Mouse (Mus musculus) midbrain, embryonic 13.5 days (tissue): ENCODE results near the gene Olfr986. TPM values are rescaled to one million over a fixed set of nuclear protein-coding genes. Genes with fewer than 3 reads are reported as not detected.
"Not testable (repeated sequence)": the region's sequence is repeated elsewhere in the genome, so short reads cannot be mapped to it uniquely, and the experiment has no call there.

ENCODE experiments used
- ATAC-seq: fragments of 200-750 bp; cut with Nextera tagmentation; 2 replicates; pipeline ENCODE4 v1.8.0; 2017; ENCODE audit warnings: mild to moderate bottlenecking, moderate TSS enrichment, moderate library complexity
- H3K27ac ChIP-seq: fragments of 300-500 bp; sonication (generic); 2 replicates; pipeline ENCODE4 v1.5.1; 2015; ENCODE audit warnings: inconsistent platforms, mild to moderate bottlenecking, moderate library complexity
- H3K27me3 ChIP-seq: fragments of 300-500 bp; sonication (generic); 2 replicates; pipeline ENCODE4 v1.6.1; 2015; ENCODE audit warnings: mild to moderate bottlenecking, inconsistent platforms
- H3K36me3 ChIP-seq: fragments of 300-500 bp; sonication (generic); 2 replicates; pipeline ENCODE4 v1.6.1; 2015; ENCODE audit warnings: mild to moderate bottlenecking, inconsistent platforms
- H3K4me1 ChIP-seq: fragments of 300-500 bp; sonication (generic); replicated peaks from 2 replicates; pipeline ENCODE4 v1.6.1; 2015; ENCODE audit warnings: inconsistent platforms
- H3K4me2 ChIP-seq: fragments of 300-500 bp; sonication (generic); replicated peaks from 2 replicates; pipeline ENCODE4 v1.6.1; 2015; ENCODE audit warnings: moderate library complexity, mild to moderate bottlenecking, inconsistent platforms
- H3K4me3 ChIP-seq: fragments of 300-500 bp; sonication (generic); replicated peaks from 2 replicates; pipeline ENCODE4 v1.5.1; 2015; ENCODE audit warnings: mild to moderate bottlenecking, inconsistent platforms
- H3K9ac ChIP-seq: fragments of 300-500 bp; sonication (generic); replicated peaks from 2 replicates; pipeline ENCODE4 v1.6.1; 2015; ENCODE audit warnings: mild to moderate bottlenecking, inconsistent platforms
- H3K9me3 ChIP-seq: fragments of 300-500 bp; sonication (generic); 2 replicates; pipeline ENCODE4 v1.6.1; 2016; ENCODE audit warnings: mild to moderate bottlenecking, inconsistent platforms
- WGBS: fragments of 180-500 bp; shearing (Covaris S2); methylation state at CpG from one replicate; pipeline ENCODE4 v1.1.7; 2015; 5-methylcytosine and 5-hydroxymethylcytosine counted together
- polyA plus RNA-seq: library from polyadenylated mRNA; unstranded; fragments of >200 nt; fragmentation: Nextera tagmentation; extraction: Ambion mirVana; gene quantifications from 2 replicates; pipeline ENCODE4 v1.2.1, GENCODE M21; 2015

Olfr986 gene
- 0.08 TPM in 1 of 2 replicates, not detected in the other for polyA plus RNA-seq

DNA sequence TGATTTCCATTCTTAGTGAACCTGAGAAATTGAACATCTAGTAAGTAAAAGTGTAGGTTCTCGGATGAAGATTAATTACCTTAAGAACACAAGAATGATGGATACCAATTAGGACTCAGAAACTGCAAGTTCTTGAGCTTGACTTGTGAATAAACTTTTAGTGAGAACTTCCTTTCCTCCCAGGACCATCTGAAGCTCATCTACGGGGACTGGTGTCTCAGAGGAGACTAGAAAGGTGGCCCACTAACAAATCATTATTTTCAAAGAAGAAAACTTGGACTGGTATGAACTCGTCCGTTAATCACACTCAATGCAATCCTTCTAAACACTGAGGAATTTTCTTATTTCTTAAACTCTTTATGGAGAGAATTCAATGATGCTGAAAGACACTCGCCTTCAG, at the start of gene Olfr986:
TSS of gene Olfr986 (plus strand) at position 301 of the 400 bp plus-strand sequence.
- no peak within 1 kb of the TSS for H3K9ac ChIP-seq
- no peaks in the 10 kb centered on the region for H3K36me3 ChIP-seq
- no peaks in the 10 kb centered on the region for H3K9me3 ChIP-seq
- no peak within 1 kb of the TSS for H3K27ac ChIP-seq
- no peaks in the 10 kb centered on the region for H3K4me1 ChIP-seq
- WGBS: 89% methylated on average over 5 of the region's 5 CpGs
- no peak for ATAC-seq
- H3K4me3 ChIP-seq: no peak within 1 kb of the TSS
- no peaks in the 10 kb centered on the region for H3K27me3 ChIP-seq
- no peak within 1 kb of the TSS for H3K4me2 ChIP-seq

DNA sequence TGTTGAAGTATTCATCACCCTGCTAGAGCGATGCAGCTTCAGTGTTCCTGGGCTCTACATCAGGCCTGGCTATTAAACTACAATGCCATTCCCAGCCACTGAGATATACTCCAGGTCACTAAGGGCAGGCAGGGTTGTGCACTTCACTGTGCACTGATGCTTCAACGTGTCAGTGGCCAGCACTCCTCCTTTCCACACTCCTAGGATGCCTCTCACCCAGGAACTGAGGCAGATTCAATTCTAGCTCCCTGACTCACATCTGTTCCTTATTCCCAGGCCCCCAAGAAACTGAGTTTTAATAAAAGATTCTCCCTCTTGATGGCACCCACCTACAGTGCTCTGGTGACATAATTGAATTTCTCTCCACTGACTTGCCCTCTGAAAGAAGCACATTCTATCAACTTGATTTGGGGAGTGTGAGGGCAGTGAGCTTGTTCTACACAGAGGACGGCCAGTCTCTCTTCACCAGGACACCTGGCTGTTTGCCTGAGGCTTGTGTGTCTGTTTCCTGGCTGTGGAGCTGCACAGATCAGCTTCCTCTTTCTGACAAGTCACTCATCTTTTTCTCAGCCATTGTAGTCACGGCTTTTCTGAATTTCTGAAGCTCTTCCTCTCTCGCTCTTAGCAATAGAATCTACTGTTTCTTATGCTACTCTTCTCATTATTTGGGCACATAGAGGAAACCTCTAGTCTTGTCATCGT, 43.6 kb upstream of the Olfr986 start:
- ATAC-seq: no peak
- 83% methylated on average over 6 of the region's 6 CpGs for WGBS
- Histone ChIP-seq H3K9me3 (no peaks in the 10 kb centered on the region), H3K27me3 (no peaks in the 10 kb centered on the region), H3K9ac (no peak overlapping the region), H3K27ac (no peak overlapping the region), H3K36me3 (no peaks in the 10 kb centered on the region), H3K4me2 (no peak overlapping the region), H3K4me1 (no peaks in the 10 kb centered on the region), H3K4me3 (no peak overlapping the region)

- 76% methylated on average over 4 of the region's 4 CpGs for WGBS
- Histone ChIP-seq H3K36me3 (no peaks in the 10 kb centered on the region), H3K9me3 (no peaks in the 10 kb centered on the region), H3K4me1 (no peaks in the 10 kb centered on the region), H3K4me2 (no peak overlapping the region), H3K27ac (no peak overlapping the region), H3K9ac (no peak overlapping the region), H3K27me3 (no peaks in the 10 kb centered on the region), H3K4me3 (no peak overlapping the region)
- no peak for ATAC-seq
Observed at GRCm38 (mm10) chr9:40139484-40139883, 41.2 kb upstream of the Olfr986 start.

- H3K9ac ChIP-seq: no peak overlapping the region
- H3K9me3 ChIP-seq: no peaks in the 10 kb centered on the region
- WGBS: 64% methylated on average over 1 of the region's 1 CpGs
- H3K36me3 ChIP-seq: no peaks in the 10 kb centered on the region
- no peak overlapping the region for H3K27ac ChIP-seq
- no peak overlapping the region for H3K4me2 ChIP-seq
- no peak overlapping the region for H3K4me3 ChIP-seq
- ATAC-seq: no peak
- no peaks in the 10 kb centered on the region for H3K4me1 ChIP-seq
- no peaks in the 10 kb centered on the region for H3K27me3 ChIP-seq
Observed at GRCm38 (mm10) chr9:40141544-40141943, 39.2 kb upstream of the Olfr986 start.

DNA sequence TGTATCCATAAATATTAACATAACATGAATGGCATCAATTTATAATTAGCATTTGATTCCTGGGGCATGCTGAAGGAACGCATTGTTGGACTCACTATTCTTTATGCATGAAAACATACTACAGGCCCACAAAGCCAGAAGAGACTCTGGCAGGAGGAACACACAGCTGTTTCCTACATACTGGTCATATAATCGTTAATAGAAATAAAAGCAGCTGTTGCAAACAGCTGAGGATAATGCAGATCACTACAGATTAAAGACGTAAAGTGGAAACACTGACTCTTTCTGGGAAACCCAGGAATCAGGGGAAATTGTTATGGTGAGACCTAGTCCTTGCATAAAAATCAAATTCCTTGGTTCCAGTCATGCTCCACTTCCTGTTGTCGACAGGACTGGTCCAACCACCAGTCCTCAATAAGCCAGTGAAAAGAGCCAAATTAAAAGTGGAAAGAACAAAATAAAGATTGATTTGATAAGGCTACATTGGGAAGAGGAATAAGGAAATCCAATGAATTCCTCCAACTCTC, 25.5 kb upstream of the Olfr986 start:
- Histone ChIP-seq H3K9me3 (no peaks in the 10 kb centered on the region), H3K9ac (no peak overlapping the region), H3K4me1 (no peaks in the 10 kb centered on the region), H3K27me3 (no peaks in the 10 kb centered on the region), H3K4me3 (no peak overlapping the region), H3K27ac (no peak overlapping the region), H3K36me3 (no peaks in the 10 kb centered on the region), H3K4me2 (no peak overlapping the region)
- WGBS: 76% methylated on average over 4 of the region's 4 CpGs
- ATAC-seq: no peak

DNA sequence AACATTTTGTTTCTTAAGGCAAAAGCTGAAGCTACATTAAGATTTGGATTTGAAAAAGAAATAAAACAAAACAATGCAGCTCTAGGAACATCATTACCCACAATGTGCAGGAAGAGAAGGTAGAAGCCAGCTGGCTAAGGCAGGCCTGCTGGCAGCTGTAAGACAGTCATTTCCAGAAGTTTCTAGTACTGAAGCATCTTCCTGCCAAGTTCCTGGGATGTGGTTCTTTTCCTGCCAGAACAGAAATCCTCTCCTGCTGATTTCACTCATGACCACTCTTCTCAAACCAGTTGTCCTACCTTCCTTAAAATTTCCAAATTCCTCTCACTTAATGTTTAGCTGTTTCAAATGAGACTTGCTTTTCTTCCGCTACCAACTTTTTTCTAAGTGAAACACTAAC, 14.3 kb upstream of the Olfr986 start:
- no peak for ATAC-seq
- Histone ChIP-seq H3K4me2 (no peak overlapping the region), H3K27me3 (no peaks in the 10 kb centered on the region), H3K4me3 (no peak overlapping the region), H3K27ac (no peak overlapping the region), H3K9ac (no peak overlapping the region), H3K4me1 (no peaks in the 10 kb centered on the region), H3K36me3 (no peaks in the 10 kb centered on the region), H3K9me3 (no peaks in the 10 kb centered on the region)
- WGBS: 94% methylated on average over 1 of the region's 1 CpGs

DNA sequence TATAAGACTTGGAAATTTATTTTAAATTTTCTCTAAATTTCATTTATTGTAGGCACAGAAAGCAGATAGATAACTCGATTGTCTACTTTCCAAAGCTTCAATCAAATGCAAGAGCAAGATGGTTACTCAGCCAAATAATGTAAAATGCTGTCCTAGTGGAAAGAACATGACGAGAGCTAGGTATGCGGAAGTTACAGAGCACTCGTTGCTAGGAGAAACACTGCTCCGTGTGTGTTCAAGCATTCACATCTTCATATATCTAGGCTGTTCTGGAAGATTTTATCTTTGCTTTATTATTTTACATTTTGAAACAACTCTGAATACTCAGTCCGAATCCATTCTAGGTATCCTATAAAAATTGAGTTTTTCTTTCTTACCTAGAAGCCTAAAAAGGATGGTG, 3.7 kb upstream of the Olfr986 start:
- H3K4me1 ChIP-seq: no peaks in the 10 kb centered on the region
- WGBS: 87% methylated on average over 6 of the region's 6 CpGs
- H3K27ac ChIP-seq: no peak overlapping the region
- no peaks in the 10 kb centered on the region for H3K9me3 ChIP-seq
- ATAC-seq: no peak
- no peak overlapping the region for H3K4me2 ChIP-seq
- H3K27me3 ChIP-seq: no peaks in the 10 kb centered on the region
- H3K4me3 ChIP-seq: no peak overlapping the region
- H3K36me3 ChIP-seq: no peaks in the 10 kb centered on the region
- no peak overlapping the region for H3K9ac ChIP-seq

DNA sequence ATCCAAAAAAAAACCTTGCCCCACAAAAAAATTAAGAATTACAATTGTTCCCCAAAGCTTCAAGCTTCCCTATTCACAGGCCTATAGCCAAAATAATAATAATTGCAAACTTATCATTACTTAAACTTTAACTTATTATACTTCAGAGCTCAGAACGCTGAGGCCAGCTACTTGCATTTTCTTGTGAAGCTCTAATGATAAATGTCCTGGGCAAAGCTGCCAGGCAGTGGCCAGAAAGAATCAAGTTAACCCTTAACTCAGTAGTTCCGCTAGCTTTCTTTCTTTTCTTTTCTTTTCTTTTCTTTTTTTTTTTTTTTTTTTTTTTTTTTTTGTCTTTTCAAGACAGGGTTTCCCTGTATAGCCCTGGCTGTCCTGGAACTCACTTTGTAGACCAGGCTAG, 4.4 kb downstream of the Olfr986 start:
- H3K4me3 ChIP-seq, ATAC-seq: not testable (repeated sequence)
- 93% methylated on average over 2 of the region's 2 CpGs for WGBS

GRCm38 (mm10) chr9:40191086-40191876, 10.6 kb downstream of the Olfr986 start:
- peak overlapping the region; percentile 83 for H3K4me2 ChIP-seq
- no peaks in the 10 kb centered on the region for H3K9me3 ChIP-seq
- no peaks in the 10 kb centered on the region for H3K27me3 ChIP-seq
- ATAC-seq: no peak
- H3K27ac ChIP-seq: peak overlapping the region; percentile 74
- H3K4me1 ChIP-seq: peaks cover 14% of the 10 kb centered on the region
- no peaks in the 10 kb centered on the region for H3K36me3 ChIP-seq
- H3K9ac ChIP-seq: peak overlapping the region; percentile 89; the same call in 1 of the 2 replicates
- peak overlapping the region; percentile 88 for H3K4me3 ChIP-seq
- 91% methylated on average over 8 of the region's 9 CpGs for WGBS

More for the DNA sequence above, 4.4 kb downstream of the Olfr986 start:
- not testable (repeated sequence) for H3K4me1 ChIP-seq, H3K27me3 ChIP-seq, H3K9ac ChIP-seq, H3K27ac ChIP-seq, H3K9me3 ChIP-seq, H3K4me2 ChIP-seq, H3K36me3 ChIP-seq

DNA sequence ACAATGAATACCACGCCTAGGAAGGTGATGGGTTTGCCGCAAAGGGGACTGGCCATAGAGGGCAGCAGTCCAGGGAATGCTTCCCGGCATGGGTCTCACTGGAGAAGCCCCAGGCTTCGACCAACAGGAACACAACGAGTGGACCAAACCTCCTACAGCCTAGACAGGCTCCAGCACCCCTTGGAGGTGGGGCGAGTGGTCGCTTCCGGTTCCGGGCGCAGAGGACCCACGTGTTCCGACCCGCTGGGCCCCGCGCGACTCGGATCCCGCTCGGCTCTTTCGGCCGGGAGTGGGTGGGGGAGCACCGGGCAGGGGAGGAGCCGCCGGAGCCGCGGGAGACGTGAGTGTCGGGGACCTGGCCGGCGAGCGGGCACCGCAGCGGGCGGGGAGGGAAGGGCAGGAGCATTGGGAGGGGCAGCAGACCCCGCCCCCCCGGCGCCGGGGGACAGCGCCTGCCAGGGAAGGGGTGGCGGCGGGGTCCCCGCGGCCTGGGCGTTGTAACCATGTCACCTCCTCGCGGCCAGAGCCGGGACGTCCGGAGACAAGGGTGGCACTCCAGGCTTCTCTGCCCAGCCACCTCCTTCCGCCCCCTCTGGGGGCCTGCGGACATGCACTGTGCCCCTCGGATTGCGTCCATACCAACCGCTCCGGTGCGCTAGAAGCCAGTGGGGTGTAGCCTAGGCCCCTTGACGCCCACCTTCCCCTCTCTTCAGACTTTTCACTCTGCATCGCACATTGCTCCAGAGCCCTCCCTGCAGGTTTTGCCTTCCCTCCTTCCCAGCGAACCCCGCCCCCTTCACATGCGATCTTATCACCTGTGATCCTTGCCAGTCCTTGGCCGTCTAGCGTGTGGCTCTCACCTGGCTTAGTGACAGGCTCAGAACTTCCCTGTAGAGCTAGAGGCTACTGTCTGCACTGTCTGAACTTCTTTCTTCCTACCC, 11.6 kb downstream of the Olfr986 start, which contains the start of gene Zfp202:
TSS of gene Zfp202 (plus strand) at position 219 of the 941 bp plus-strand sequence.
- peak; percentile 99 for ATAC-seq
- WGBS: under 1% methylated on average over 61 of the region's 63 CpGs
- Histone ChIP-seq H3K4me1 (peaks cover 14% of the 10 kb centered on the region), H3K9ac (peak within 1 kb of the TSS; percentile 89), H3K27ac (peak within 1 kb of the TSS; percentile 74), H3K4me2 (peak within 1 kb of the TSS; percentile 83), H3K36me3 (peaks cover 4% of the 10 kb centered on the region; the same call in 1 of the 2 replicates), H3K4me3 (peak within 1 kb of the TSS; percentile 88), H3K27me3 (no peaks in the 10 kb centered on the region), H3K9me3 (no peaks in the 10 kb centered on the region)

- no peak overlapping the region for H3K4me2 ChIP-seq
- ATAC-seq: no peak
- peaks cover 14% of the 10 kb centered on the region for H3K4me1 ChIP-seq
- 96% methylated on average over 3 of the region's 3 CpGs for WGBS
- no peak overlapping the region for H3K9ac ChIP-seq
- no peaks in the 10 kb centered on the region for H3K9me3 ChIP-seq
- no peaks in the 10 kb centered on the region for H3K27me3 ChIP-seq
- H3K36me3 ChIP-seq: peaks cover 4% of the 10 kb centered on the region; the same call in 1 of the 2 replicates
- H3K27ac ChIP-seq: no peak overlapping the region
- H3K4me3 ChIP-seq: no peak overlapping the region
Observed at GRCm38 (mm10) chr9:40195981-40196380, 15.3 kb downstream of the Olfr986 start.
